Mouse (Mus musculus) CH12.LX (cell line): ENCODE results near the gene 4930544D05Rik. TPM values are rescaled to one million over a fixed set of nuclear protein-coding genes. Genes with fewer than 3 reads are reported as not detected.

ENCODE experiments used
- DNase-seq: peaks from one replicate; pipeline ENCODE4 v3.0.0-alpha.2; 2013; ENCODE audit errors: extremely low read depth
- H3K27ac ChIP-seq: 2 replicates; pipeline ENCODE4 v1.5.1; 2012; ENCODE audit warnings: low read depth, mild to moderate bottlenecking, control low read depth, moderate library complexity; ENCODE audit not compliant: insufficient read depth
- H3K27me3 ChIP-seq: replicated peaks from 2 replicates; pipeline ENCODE3; 2012; ENCODE audit warnings: inconsistent platforms
- H3K36me3 ChIP-seq, 2 experiments: replicated peaks in 1 of 2; 2 replicates each; pipeline versions ENCODE3 to v1.6.1; 2012; ENCODE audit warnings: inconsistent platforms in 1 of 2, low read length in 1 of 2, mild to moderate bottlenecking in 1 of 2, mixed read lengths in 1 of 2, moderate library complexity in 1 of 2; ENCODE audit not compliant: control insufficient read depth in 1 of 2, insufficient read depth in 1 of 2
- H3K4me1 ChIP-seq, 2 experiments: 2 replicates each; pipeline ENCODE4 v1.6.1; 2012; ENCODE audit warnings: inconsistent platforms in 1 of 2, moderate library complexity in 1 of 2; ENCODE audit not compliant: insufficient read depth in 2 of 2, control insufficient read depth in 1 of 2
- H3K4me2 ChIP-seq: 2 replicates; pipeline ENCODE4 v1.6.1; 2012; ENCODE audit warnings: low read depth, mild to moderate bottlenecking, control low read depth; ENCODE audit not compliant: poor library complexity, insufficient read depth, severe bottlenecking
- H3K4me3 ChIP-seq, 3 experiments: fragments of 150-350 bp in 1 of 3; sonication (generic) in 1 of 3; replicated peaks in 1 of 3; 2 replicates each; pipeline versions ENCODE3 to v1.5.1; 2011 to 2012; ENCODE audit warnings: low read depth in 2 of 3, low read length in 2 of 3, mild to moderate bottlenecking in 2 of 3, moderate library complexity in 2 of 3, control low read depth in 1 of 3, improper control_type of control experiment in 1 of 3, inconsistent platforms in 1 of 3, mixed read lengths in 1 of 3; ENCODE audit not compliant: poor library complexity in 1 of 3
- H3K79me2 ChIP-seq: replicated peaks from 2 replicates; pipeline ENCODE4 v1.6.1; 2012; ENCODE audit warnings: mild to moderate bottlenecking, moderate library complexity; ENCODE audit not compliant: control insufficient read depth, poor library complexity, insufficient read depth, severe bottlenecking; ENCODE audit errors: extremely low read depth
- H3K9ac ChIP-seq: 2 replicates; pipeline ENCODE4 v1.6.1; 2012; ENCODE audit warnings: low read depth, mild to moderate bottlenecking, control low read depth, moderate library complexity; ENCODE audit not compliant: insufficient read depth
- H3K9me3 ChIP-seq: replicated peaks from 2 replicates; pipeline ENCODE3; 2012; ENCODE audit warnings: low read length, inconsistent platforms, mixed read lengths
- CTCF ChIP-seq, 2 experiments: IDR thresholded peaks in 1 of 2; conservative IDR thresholded peaks in 1 of 2; 2 replicates each; pipeline ENCODE4 v1.5.1; 2011 to 2012; ENCODE audit warnings: low read depth in 2 of 2, low read length in 2 of 2, improper control_type of control experiment in 1 of 2, inconsistent platforms in 1 of 2, mild to moderate bottlenecking in 1 of 2, moderate library complexity in 1 of 2
- E2F4 ChIP-seq: IDR thresholded peaks from 2 replicates; pipeline ENCODE4 v1.6.1; 2011; ENCODE audit warnings: low read depth, low read length, improper control_type of control experiment; ENCODE audit not compliant: insufficient replicate concordance
- ELF1 ChIP-seq: IDR thresholded peaks from 2 replicates; pipeline ENCODE4 v1.6.1; 2014; ENCODE audit warnings: low read depth, mild to moderate bottlenecking, inconsistent platforms, low read length, improper control_type of control experiment
- EP300 ChIP-seq: IDR thresholded peaks from 2 replicates; pipeline ENCODE4 v1.6.1; 2011; ENCODE audit warnings: low read length, improper control_type of control experiment
- GABPA ChIP-seq: IDR thresholded peaks from 2 replicates; pipeline ENCODE4 v1.6.1; 2012; ENCODE audit warnings: low read depth, low read length, improper control_type of control experiment, inconsistent platforms; ENCODE audit not compliant: insufficient replicate concordance
- IRF4 ChIP-seq: IDR thresholded peaks from 2 replicates; pipeline ENCODE4 v1.6.1; 2014; ENCODE audit warnings: low read depth, mild to moderate bottlenecking, inconsistent platforms, low read length, improper control_type of control experiment
- JUN ChIP-seq: IDR thresholded peaks from 2 replicates; pipeline ENCODE4 v1.6.1; 2011; ENCODE audit warnings: low read depth, mild to moderate bottlenecking, low read length, improper control_type of control experiment, moderate library complexity; ENCODE audit not compliant: insufficient read depth
- JUND ChIP-seq: conservative IDR thresholded peaks from 2 replicates; pipeline ENCODE4 v1.6.1; 2011; ENCODE audit warnings: low read depth, low read length, improper control_type of control experiment
- KAT2A ChIP-seq: IDR thresholded peaks from 2 replicates; pipeline ENCODE4 v1.6.1; 2012; ENCODE audit warnings: low read length, improper control_type of control experiment, inconsistent platforms; ENCODE audit not compliant: insufficient replicate concordance
- MAX ChIP-seq: IDR thresholded peaks from 2 replicates; pipeline ENCODE4 v1.6.1; 2011; ENCODE audit warnings: low read length, improper control_type of control experiment
- NRF1 ChIP-seq: IDR thresholded peaks from 2 replicates; pipeline ENCODE4 v1.6.1; 2014; ENCODE audit warnings: low read depth, mild to moderate bottlenecking, inconsistent platforms, low read length, improper control_type of control experiment, moderate library complexity
- PAX5 ChIP-seq: IDR thresholded peaks from 2 replicates; pipeline ENCODE4 v1.6.1; 2012; ENCODE audit warnings: low read length, inconsistent platforms, mixed read lengths
- POLR2A ChIP-seq: IDR thresholded peaks from 2 replicates; pipeline ENCODE4 v1.6.1; 2011; ENCODE audit warnings: low read depth, mild to moderate bottlenecking, improper control_type of control experiment, low read length
- POLR2AphosphoS2 ChIP-seq: IDR thresholded peaks from 2 replicates; pipeline ENCODE4 v1.6.1; 2011; ENCODE audit warnings: low read depth, low read length, improper control_type of control experiment
- RCOR1 ChIP-seq: conservative IDR thresholded peaks from 2 replicates; pipeline ENCODE4 v1.6.1; 2012; ENCODE audit warnings: low read depth, mild to moderate bottlenecking, inconsistent platforms, low read length, improper control_type of control experiment
- SIN3A ChIP-seq: IDR thresholded peaks from 2 replicates; pipeline ENCODE4 v1.6.1; 2012; ENCODE audit warnings: low read length, improper control_type of control experiment, inconsistent platforms
- TCF12 ChIP-seq: IDR thresholded peaks from 2 replicates; pipeline ENCODE4 v1.6.1; 2014; ENCODE audit warnings: low read depth, mild to moderate bottlenecking, inconsistent platforms, low read length, improper control_type of control experiment
- UBTF ChIP-seq: IDR thresholded peaks from 2 replicates; pipeline ENCODE4 v1.6.1; 2012; ENCODE audit warnings: low read depth, mild to moderate bottlenecking, inconsistent platforms, low read length, improper control_type of control experiment, moderate library complexity
- USF2 ChIP-seq: conservative IDR thresholded peaks from 2 replicates; pipeline ENCODE4 v1.6.1; 2011; ENCODE audit warnings: low read depth, low read length, improper control_type of control experiment
- ZC3H11A ChIP-seq: IDR thresholded peaks from 2 replicates; pipeline ENCODE4 v1.6.1; 2012; ENCODE audit warnings: low read depth, mild to moderate bottlenecking, inconsistent platforms, low read length, improper control_type of control experiment
- ZMIZ1 ChIP-seq: IDR thresholded peaks from 2 replicates; pipeline ENCODE4 v1.6.1; 2012; ENCODE audit warnings: low read depth, mild to moderate bottlenecking, inconsistent platforms, low read length, improper control_type of control experiment
- dilution Hi-C: fragments of 300-500 bp; cut with MboI; formaldehyde crosslinking; loops from 2 replicates; pipeline ENCODE4 v1.14.3; 2020; ENCODE audit warnings: low sequenced_read_pairs; ENCODE audit not compliant: extremely low pct_unique_long_range_greater_than_20kb, extremely low pct_ligation_motif_present
- in situ Hi-C: fragments of 300-500 bp; cut with MboI; formaldehyde crosslinking; loops from 3 replicates; pipeline ENCODE4 v1.14.3; 2019; ENCODE audit warnings: low sequenced_read_pairs, low pct_ligation_motif_present, low pct_unique_long_range_greater_than_20kb, mixed read lengths
- polyA plus RNA-seq: library from polyadenylated mRNA; unstranded; fragments of >175 nt; gene quantifications from 2 replicates; pipeline ENCODE4 v1.2.1, GENCODE M21; 2012; ENCODE audit warnings: low read depth; ENCODE audit not compliant: insufficient read length
- total RNA-seq, 2 experiments: library from RNA; depleted of rRNA; stranded (reverse); fragments of 300-350 nt in 1 of 2; fragments of >200 nt in 1 of 2; gene quantifications; 2 replicates each; pipeline ENCODE4 v1.2.3; 2012 to 2014

The 4930544D05Rik gene
- total and polyA plus RNA-seq, 3 experiments, result 0.17 TPM; not detected in 2

DNA sequence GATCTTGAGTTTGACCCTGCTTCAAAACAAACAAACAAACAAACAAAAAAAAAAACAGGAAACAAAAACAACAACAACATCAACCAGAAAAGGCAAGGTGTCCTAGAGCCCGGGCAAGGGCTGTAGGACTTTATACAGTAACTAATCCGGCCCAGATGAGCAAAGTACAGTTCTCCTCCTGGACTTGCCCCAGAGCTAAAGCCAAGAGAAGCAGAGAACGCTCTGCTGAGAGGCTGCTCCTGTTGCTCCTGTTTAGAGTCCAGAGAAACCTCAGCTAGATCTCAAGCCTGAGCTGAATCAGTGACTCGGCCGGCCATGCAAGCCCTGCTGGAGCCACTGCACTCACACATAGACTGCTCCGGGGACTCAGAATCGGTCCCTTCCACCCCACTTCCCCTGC, 14.5 kb downstream of the 4930544D05Rik start:
- Histone ChIP-seq H3K79me2 (no peaks in the 10 kb centered on the region), H3K27me3 (no peaks in the 10 kb centered on the region), H3K4me1 (peaks cover 0 to 8% of the 10 kb centered on the region in 2 experiments; a peak in 2 of 4 replicates), H3K36me3 (no peaks in the 10 kb centered on the region), H3K4me3 (no peak overlapping the region), H3K27ac (no peak overlapping the region), H3K9ac (no peak overlapping the region), H3K4me2 (no peak overlapping the region), H3K9me3 (no peaks in the 10 kb centered on the region)
- no peak for DNase-seq
- no peak for TF ChIP-seq JUND
- TF ChIP-seq MAX, result no peak
- no peak for TF ChIP-seq POLR2AphosphoS2
- no peak for TF ChIP-seq KAT2A
- TF ChIP-seq NRF1, result no peak
- TF ChIP-seq IRF4, result no peak
- no peak for TF ChIP-seq EP300
- no peak for TF ChIP-seq RCOR1
- no peak for TF ChIP-seq PAX5
- no peak for TF ChIP-seq POLR2A
- TF ChIP-seq ZMIZ1, result no peak
- no peak for TF ChIP-seq SIN3A
- no peak for TF ChIP-seq E2F4
- dilution Hi-C loops (no loop called here), in situ Hi-C loops (loop anchor here (5.0 kb wide), 1 partner anchor 122 kb away; no protein-coding TSS in a partner anchor)

DNA sequence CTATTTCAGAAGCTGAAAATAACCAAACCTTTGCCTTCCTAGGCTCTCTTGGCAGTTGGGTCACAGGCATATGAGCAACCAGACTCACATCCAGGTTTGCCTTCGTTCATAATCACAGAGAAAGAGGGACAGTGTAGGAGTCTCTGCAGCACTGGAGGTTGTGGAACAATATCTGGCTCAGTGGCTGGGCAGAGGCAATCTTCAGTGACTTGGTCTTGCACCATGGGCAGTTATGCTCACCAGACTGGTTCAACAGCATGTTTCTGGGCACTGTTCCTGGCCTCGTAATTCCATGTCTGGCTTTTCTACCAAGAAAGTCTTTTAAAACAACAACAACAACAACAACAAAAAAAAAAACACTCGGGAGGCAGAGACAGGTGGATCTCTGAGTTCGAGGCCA, 20.0 kb downstream of the 4930544D05Rik start:
- no peak for DNase-seq
- Histone ChIP-seq H3K4me1 (peaks cover 0 to under 1% of the 10 kb centered on the region in 2 experiments; a peak in 1 of 4 replicates), H3K4me3 (no peak overlapping the region), H3K27ac (no peak overlapping the region), H3K36me3 (peaks cover 0 to 5% of the 10 kb centered on the region in 2 experiments), H3K9ac (no peak overlapping the region), H3K79me2 (no peaks in the 10 kb centered on the region), H3K4me2 (no peak overlapping the region), H3K27me3 (no peaks in the 10 kb centered on the region), H3K9me3 (no peaks in the 10 kb centered on the region)
- dilution Hi-C loops (no loop called here), in situ Hi-C loops (no loop called here)
- TF ChIP-seq MAX (no peak), CTCF (conservative IDR thresholded peaks at IDR 0.05 in 1 of 2, IDR thresholded peaks at IDR 0.05 in 1 of 2; ENCODE audit: low read depth in 2 of 2, low read length in 2 of 2) (no peak), ELF1 (no peak), ZC3H11A (no peak), IRF4 (no peak), E2F4 (no peak), POLR2A (no peak), RCOR1 (no peak), TCF12 (no peak), KAT2A (no peak), GABPA (no peak), UBTF (no peak), USF2 (no peak), JUN (no peak)
